Mouse (Mus musculus) G1E (cell line): ENCODE results near the gene Ulk4.

Experiments
- CTCF ChIP-seq: IDR thresholded peaks from 2 replicates; pipeline ENCODE4 v1.5.1; 2012; ENCODE audit warnings: low read depth, low read length, inconsistent platforms, mixed read lengths
- GATA1 ChIP-seq: IDR thresholded peaks from 2 replicates; pipeline ENCODE4 v1.6.1; 2012; ENCODE audit warnings: borderline replicate concordance, low read length, inconsistent platforms, mixed read lengths
- POLR2AphosphoS5 ChIP-seq: IDR thresholded peaks from 2 replicates; pipeline ENCODE4 v1.6.1; 2012; ENCODE audit warnings: low read depth, low read length, inconsistent platforms; ENCODE audit not compliant: insufficient replicate concordance

DNA sequence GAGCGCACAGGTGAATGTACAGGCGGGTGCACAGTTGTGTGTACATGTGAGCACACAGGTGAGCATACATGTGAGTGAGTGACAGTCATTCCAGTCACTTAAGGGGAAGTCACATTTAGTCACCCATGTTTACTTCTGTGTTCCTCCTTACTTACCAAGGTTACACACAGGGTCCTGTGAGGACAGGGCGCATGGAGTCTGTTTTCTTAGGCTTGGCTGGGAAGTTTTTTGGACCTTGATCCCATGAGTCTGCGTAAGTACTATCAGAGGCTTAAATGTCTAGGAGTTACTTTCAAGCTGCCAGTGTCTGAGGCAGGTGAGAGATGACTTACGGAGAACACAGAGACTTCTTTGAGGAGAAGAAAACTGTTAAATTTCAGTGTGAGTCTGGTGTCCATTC, 291.5 kb downstream of the Ulk4 start:
- TF ChIP-seq CTCF (no peak), POLR2AphosphoS5 (no peak), GATA1 (no peak)
